In the genomic region with DNA sequence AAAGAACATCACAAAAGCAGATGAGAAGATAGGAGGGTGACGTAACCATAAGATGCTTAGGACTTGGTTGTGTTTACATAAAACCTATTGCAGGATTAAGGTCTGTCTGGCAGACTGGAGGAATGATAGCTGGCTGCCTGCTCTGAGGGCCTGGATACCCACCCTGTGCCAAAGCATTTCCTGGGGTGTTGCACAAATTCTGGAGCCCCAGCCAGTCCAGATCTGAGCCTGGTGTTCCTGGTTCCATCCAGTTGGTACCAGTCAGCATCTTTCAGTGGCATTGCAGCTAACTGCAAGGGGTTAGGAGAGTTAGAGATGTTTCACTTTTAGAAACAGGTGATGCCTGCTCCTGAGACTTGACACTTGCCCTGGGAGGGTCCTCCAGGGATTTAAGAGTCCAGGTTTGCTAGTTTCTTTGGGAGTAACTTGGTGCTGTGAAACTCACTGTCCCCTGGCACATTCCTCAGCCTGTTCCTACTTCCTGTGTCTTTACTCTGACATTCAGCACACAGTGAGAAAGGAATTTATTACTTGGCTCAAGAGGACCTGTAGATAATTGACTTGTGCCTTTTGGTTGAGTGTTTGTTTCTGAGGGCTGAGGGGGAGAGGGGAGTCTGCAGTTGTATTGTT, we compare ENCODE assay signal across 15 mouse cellular contexts. TPM values are rescaled to one million over a fixed set of nuclear protein-coding genes. Genes with fewer than 3 reads are reported as not detected.
DNase-seq lines count a peak whose midpoint lies in the region; ATAC-seq lines count a peak whose summit lies in the region.
"Had no signal": no experiment of that assay in that cellular context is flagged by ENCODE, and none has a peak within 500 bp of the region (broad histone marks: within the 10 kb centered on the region; RNA-seq: fewer than 3 reads in every experiment).

No protein-coding gene starts in this region.

- no peaks in the 10 kb centered on the region for H3K27me3 ChIP-seq in heart, embryonic 16.5 days (ENCODE audit: control insufficient read depth, insufficient read depth, low read length)
- no peaks in the 10 kb centered on the region for H3K27me3 ChIP-seq in intestine, embryonic 15.5 days (replicated peaks)
- H3K27me3 ChIP-seq: CH12.LX; embryonic facial prominence, embryonic 13.5 days; hindbrain, embryonic 12.5 days had no signal

- 63% methylated on average over 1 of the region's 1 CpGs for WGBS in heart, embryonic 16.5 days
- 35% methylated on average over 1 of the region's 1 CpGs for WGBS in intestine, embryonic 15.5 days

- 0 out of 2 replicates have a peak, but pooled peaks cover 2% of the 10 kb centered on the region for H3K36me3 ChIP-seq in heart, embryonic 16.5 days (ENCODE audit: control insufficient read depth, insufficient read depth)
- H3K36me3 ChIP-seq in intestine, embryonic 15.5 days: no peaks in the 10 kb centered on the region
- H3K36me3 ChIP-seq: hindbrain, embryonic 12.5 days had no signal

- no peaks in the 10 kb centered on the region for H3K9me3 ChIP-seq in heart, embryonic 16.5 days (replicated peaks; ENCODE audit: control insufficient read depth, low read length)
- H3K9me3 ChIP-seq in intestine, embryonic 15.5 days: no peaks in the 10 kb centered on the region
- H3K9me3 ChIP-seq: embryonic facial prominence, embryonic 13.5 days; hindbrain, embryonic 12.5 days had no signal

- H3K4me2 ChIP-seq in heart, embryonic 16.5 days (ENCODE audit: low read depth, low read length): peak overlapping the region; percentile 17; the same call in 1 of the 2 replicates
- no peak overlapping the region for H3K4me2 ChIP-seq in intestine, embryonic 15.5 days (replicated peaks)
- H3K4me2 ChIP-seq: embryonic facial prominence, embryonic 13.5 days; hindbrain, embryonic 12.5 days had no signal

- peak overlapping the region; percentile 88 for H3K27ac ChIP-seq in heart, embryonic 16.5 days (ENCODE audit: low read length)
- H3K27ac ChIP-seq in intestine, embryonic 15.5 days: peak overlapping the region; percentile 54
- H3K27ac ChIP-seq: embryonic facial prominence, embryonic 13.5 days had no signal

- no peak; the same call in 1 of the 2 replicates for ATAC-seq in heart, embryonic 16.5 days (replicated peaks; ENCODE audit: extremely low read depth, insufficient read depth, low FRiP score)
- peak; percentile 52 for ATAC-seq in intestine, embryonic 15.5 days

- no peak for DNase-seq in heart, postnatal 10 days
- peak; percentile 51 for DNase-seq in kidney, postnatal 10 days
- peak; percentile 20 to 40 for DNase-seq in lung, postnatal 4 days
- no peak for DNase-seq in right cerebral cortex, postnatal 25 days
- DNase-seq in spleen, postnatal 4 days (ENCODE audit: low spot score in 2 of 2): no peak
- DNase-seq in adrenal gland, adult 18-20 months (ENCODE audit: low spot score in 2 of 2): no peak
- DNase-seq: cerebellum, adult 9-11 months; liver had no signal

- no peak overlapping the region for H3K4me3 ChIP-seq in heart, embryonic 16.5 days (ENCODE audit: low read length)
- H3K4me3 ChIP-seq in intestine, embryonic 15.5 days (replicated peaks): no peak overlapping the region
- H3K4me3 ChIP-seq: embryonic facial prominence, embryonic 13.5 days; hindbrain, embryonic 12.5 days had no signal

- intact Hi-C loops in heart, postnatal 10 days (cut with DNase I): loop anchor here (1.0 kb wide), 1 partner anchor 146 kb away; no protein-coding TSS in a partner anchor

- peak overlapping the region; percentile 5; the same call in 1 of the 2 replicates for H3K9ac ChIP-seq in heart, embryonic 16.5 days (ENCODE audit: low read length)
- no peak overlapping the region for H3K9ac ChIP-seq in intestine, embryonic 15.5 days
- H3K9ac ChIP-seq: embryonic facial prominence, embryonic 13.5 days; hindbrain, embryonic 12.5 days had no signal

- H3K4me1 ChIP-seq in heart, embryonic 16.5 days (ENCODE audit: control insufficient read depth, insufficient read depth, low read length): peaks cover 31% of the 10 kb centered on the region
- H3K4me1 ChIP-seq in intestine, embryonic 15.5 days (replicated peaks): peaks cover 14% of the 10 kb centered on the region

RNA-seq across cellular contexts. Expression of a gene that starts 25.0 kb away (rescaled TPM):
- polyA plus RNA-seq in heart, embryonic 16.5 days (2015; fragmentation: Nextera tagmentation; extraction: Ambion mirVana): 0.09 and 0.12 TPM in 2 replicates
- not detected for total RNA-seq in heart, postnatal 10 days (2021)
- polyA plus RNA-seq in intestine, embryonic 15.5 days (2015; fragmentation: Nextera tagmentation; extraction: Ambion mirVana): 0.10 and 0.21 TPM in 2 replicates
- total RNA-seq in adrenal gland, adult 18-20 months (2021): not detected
- total RNA-seq: CH12.LX; layer of hippocampus, postnatal 10 days; megakaryocyte, adult 5-6 weeks had no signal

RNA-seq across cellular contexts. Expression of a gene that starts 53.2 kb away (rescaled TPM):
- 0.49 and 0.60 TPM in 2 replicates for polyA plus RNA-seq in heart, embryonic 16.5 days (2015; fragmentation: Nextera tagmentation; extraction: Ambion mirVana)
- 1 to 10 TPM; 1.1 to 1.3 TPM for total RNA-seq in heart, postnatal 10 days (2021)
- 5.7 and 6.7 TPM in 2 replicates for polyA plus RNA-seq in intestine, embryonic 15.5 days (2015; fragmentation: Nextera tagmentation; extraction: Ambion mirVana)
- under 1 TPM; 0.66 to 0.99 TPM for total RNA-seq in adrenal gland, adult 18-20 months (2021)

Comparison
In these comparisons a context has a peak if more than half of its experiments do, and no peak if none do; other contexts are left out.
1. DNase-seq: peak in kidney, postnatal 10 days (single experiment) and lung, postnatal 4 days (2 of 2); none in heart, postnatal 10 days (0 of 2), right cerebral cortex, postnatal 25 days (single experiment), spleen, postnatal 4 days (0 of 2) and adrenal gland, adult 18-20 months (0 of 2).